ENCODE assay signal across 20 mouse cellular contexts in genomic region chr17:27485940-27486339, GRCm38 (mm10). TPM values are rescaled to one million over a fixed set of nuclear protein-coding genes. Genes with fewer than 3 reads are reported as not detected.
DNase-seq lines count a peak whose midpoint lies in the region; ATAC-seq lines count a peak whose summit lies in the region.
"Had no signal": no experiment of that assay in that cellular context is flagged by ENCODE, and none has a peak within 500 bp of the region (broad histone marks: within the 10 kb centered on the region; RNA-seq: fewer than 3 reads in every experiment).

No protein-coding gene starts in this region.

- WGBS in hindbrain, embryonic 10.5 days, result 45% methylated on average over 8 of the region's 8 CpGs
- 48% methylated on average over 8 of the region's 8 CpGs for WGBS in hindbrain, embryonic 11.5 days
- WGBS in neural tube, embryonic 12.5 days, result 29% methylated on average over 8 of the region's 8 CpGs
- 26% methylated on average over 8 of the region's 8 CpGs for WGBS in neural tube, embryonic 13.5 days

- H3K9me3 ChIP-seq in hindbrain, embryonic 10.5 days, result no peaks in the 10 kb centered on the region
- H3K9me3 ChIP-seq in hindbrain, embryonic 11.5 days (ENCODE audit: control insufficient read depth, low read length), result no peaks in the 10 kb centered on the region
- H3K9me3 ChIP-seq in neural tube, embryonic 12.5 days, result no peaks in the 10 kb centered on the region
- no peaks in the 10 kb centered on the region for H3K9me3 ChIP-seq in neural tube, embryonic 13.5 days
- H3K9me3 ChIP-seq: embryonic facial prominence, embryonic 15.5 days; forebrain, embryonic 13.5 days; heart, embryonic 12.5 days; intestine, embryonic 15.5 days had no signal

- no peak overlapping the region for H3K4me3 ChIP-seq in hindbrain, embryonic 10.5 days
- no peak overlapping the region for H3K4me3 ChIP-seq in hindbrain, embryonic 11.5 days (ENCODE audit: low read depth, low read length)
- H3K4me3 ChIP-seq in neural tube, embryonic 12.5 days, result no peak overlapping the region
- H3K4me3 ChIP-seq in neural tube, embryonic 13.5 days, result no peak overlapping the region
- H3K4me3 ChIP-seq: embryonic facial prominence, embryonic 15.5 days; erythroblast, embryonic 14.5 days; forebrain, embryonic 13.5 days; gastrocnemius, adult 2 months; heart, embryonic 12.5 days; intestine, embryonic 15.5 days had no signal

- DNase-seq in cerebellum, postnatal 10 days, result peak; percentile 52 to 56
- no peak for DNase-seq in hindbrain, embryonic 10.5 days (ENCODE audit: low spot score)
- DNase-seq in hindbrain, embryonic 11.5 days (ENCODE audit: low spot score), result no peak
- DNase-seq in neural tube, embryonic 10.5 days (ENCODE audit: extremely low spot score, low spot score), result no peak
- DNase-seq in thymus, adult 18-20 months, result no peak
- DNase-seq: adrenal gland, adult 8-10 months; embryo, embryonic 11 days; gastrocnemius, adult 2 months; gastrocnemius, postnatal 25 days; kidney, adult 18-20 months had no signal

- H3K36me3 ChIP-seq in hindbrain, embryonic 10.5 days, result no peaks in the 10 kb centered on the region
- H3K36me3 ChIP-seq in hindbrain, embryonic 11.5 days (ENCODE audit: control insufficient read depth, insufficient read depth, low read length), result no peaks in the 10 kb centered on the region
- no peaks in the 10 kb centered on the region for H3K36me3 ChIP-seq in neural tube, embryonic 12.5 days
- no peaks in the 10 kb centered on the region for H3K36me3 ChIP-seq in neural tube, embryonic 13.5 days
- H3K36me3 ChIP-seq: embryonic facial prominence, embryonic 15.5 days; G1E; heart, embryonic 12.5 days; intestine, embryonic 15.5 days had no signal

- H3K4me2 ChIP-seq in hindbrain, embryonic 11.5 days (replicated peaks; ENCODE audit: low read depth, low read length), result no peak overlapping the region
- no peak overlapping the region for H3K4me2 ChIP-seq in neural tube, embryonic 12.5 days (replicated peaks)
- no peak overlapping the region for H3K4me2 ChIP-seq in neural tube, embryonic 13.5 days
- H3K4me2 ChIP-seq: embryonic facial prominence, embryonic 15.5 days; forebrain, embryonic 13.5 days; heart, embryonic 12.5 days; hindbrain, embryonic 14.5 days; intestine, embryonic 15.5 days had no signal

- no peak overlapping the region for H3K9ac ChIP-seq in hindbrain, embryonic 11.5 days (ENCODE audit: low read depth, low read length)
- no peak overlapping the region for H3K9ac ChIP-seq in neural tube, embryonic 12.5 days
- H3K9ac ChIP-seq in neural tube, embryonic 13.5 days, result no peak overlapping the region
- H3K9ac ChIP-seq: embryonic facial prominence, embryonic 15.5 days; forebrain, embryonic 13.5 days; heart, embryonic 12.5 days; hindbrain, embryonic 14.5 days; intestine, embryonic 15.5 days had no signal

- peak overlapping the region; percentile 29 for H3K27ac ChIP-seq in hindbrain, embryonic 10.5 days
- H3K27ac ChIP-seq in hindbrain, embryonic 11.5 days (ENCODE audit: low read depth, low read length), result no peak overlapping the region
- 0 out of 2 replicates have a peak overlapping the region, but pooled peaks have one; percentile 5 for H3K27ac ChIP-seq in neural tube, embryonic 12.5 days
- H3K27ac ChIP-seq in neural tube, embryonic 13.5 days (replicated peaks), result peak overlapping the region; percentile 56
- H3K27ac ChIP-seq: embryonic facial prominence, embryonic 15.5 days; forebrain, embryonic 13.5 days; gastrocnemius, adult 2 months; hindbrain, embryonic 14.5 days; intestine, embryonic 15.5 days had no signal

- peaks cover 54% of the 10 kb centered on the region for H3K4me1 ChIP-seq in hindbrain, embryonic 10.5 days (replicated peaks)
- no peaks in the 10 kb centered on the region for H3K4me1 ChIP-seq in hindbrain, embryonic 11.5 days (replicated peaks; ENCODE audit: control insufficient read depth, insufficient read depth, low read length)
- H3K4me1 ChIP-seq in neural tube, embryonic 12.5 days, result peaks cover 35% of the 10 kb centered on the region
- peaks cover 45% of the 10 kb centered on the region for H3K4me1 ChIP-seq in neural tube, embryonic 13.5 days (replicated peaks)
- H3K4me1 ChIP-seq: embryonic facial prominence, embryonic 15.5 days; intestine, embryonic 15.5 days had no signal

- ATAC-seq in cerebellum, adult (ENCODE audit: insufficient number of reproducible peaks, low FRiP score, low TSS enrichment), result no peak
- ATAC-seq in hindbrain, embryonic 11.5 days (ENCODE audit: low FRiP score), result no peak
- no peak for ATAC-seq in neural tube, embryonic 12.5 days (ENCODE audit: low FRiP score, low read depth)
- no peak for ATAC-seq in neural tube, embryonic 13.5 days (ENCODE audit: low read depth)
- ATAC-seq: forebrain, embryonic 13.5 days; intestine, embryonic 15.5 days had no signal

- 0 out of 2 replicates have a peak, but pooled peaks cover 4% of the 10 kb centered on the region for H3K27me3 ChIP-seq in hindbrain, embryonic 10.5 days (ENCODE audit: insufficient read depth, poor library complexity, severe bottlenecking)
- no peaks in the 10 kb centered on the region for H3K27me3 ChIP-seq in hindbrain, embryonic 11.5 days (ENCODE audit: control insufficient read depth, insufficient read depth, low read length)
- H3K27me3 ChIP-seq in neural tube, embryonic 12.5 days (replicated peaks), result 0 out of 2 replicates have a peak, but pooled peaks cover 6% of the 10 kb centered on the region
- no peaks in the 10 kb centered on the region for H3K27me3 ChIP-seq in neural tube, embryonic 13.5 days
- H3K27me3 ChIP-seq: embryonic facial prominence, embryonic 15.5 days; forebrain, embryonic 13.5 days; intestine, embryonic 15.5 days had no signal

RNA-seq across cellular contexts. Expression of gene Grm4, which starts 35.3 kb away (rescaled TPM):
- 2.2 and 4.2 TPM in 2 replicates for polyA plus RNA-seq in hindbrain, embryonic 10.5 days (2016; fragmentation: Nextera tagmentation; extraction: Ambion mirVana)
- polyA plus RNA-seq in hindbrain, embryonic 11.5 days (2014; fragmentation: Nextera tagmentation; extraction: Ambion mirVana), result 2.5 and 3.6 TPM in 2 replicates
- 2.7 and 3.4 TPM in 2 replicates for polyA plus RNA-seq in neural tube, embryonic 12.5 days (2016; fragmentation: Nextera tagmentation; extraction: Ambion mirVana)
- 3.5 and 4.3 TPM in 2 replicates for polyA plus RNA-seq in neural tube, embryonic 13.5 days (2015; fragmentation: Nextera tagmentation; extraction: Ambion mirVana)
- polyA plus RNA-seq: erythroblast, embryonic 14.5 days; G1E had no signal

Comparison
In these comparisons a context has a peak if more than half of its experiments do, and no peak if none do; other contexts are left out.
1. DNase-seq: peak in cerebellum, postnatal 10 days (2 of 2); none in hindbrain, embryonic 10.5 days (single experiment), hindbrain, embryonic 11.5 days (single experiment), neural tube, embryonic 10.5 days (single experiment) and thymus, adult 18-20 months (0 of 2).